Mouse (Mus musculus): ENCODE measurements around the gene Miip. TPM values are rescaled to one million over a fixed set of nuclear protein-coding genes. Genes with fewer than 3 reads are reported as not detected.
"Not testable (repeated sequence)": the region's sequence is repeated elsewhere in the genome, so short reads cannot be mapped to it uniquely, and the experiment has no call there.

Miip gene
- polyA plus RNA-seq, 1 experiment from 2014 or later: 69.3 TPM

GRCm38 (mm10) chr4:147866056-147866455 lies 2.6 kb downstream of the Miip start:
- H3K27ac ChIP-seq: no peak overlapping the region
- H3K36me3 ChIP-seq: peaks cover 64% of the 10 kb centered on the region
- WGBS: 96% methylated on average over 9 of the region's 9 CpGs

GRCm38 (mm10) chr4:147865651-147866050 lies 3.0 kb downstream of the Miip start:
- Histone ChIP-seq H3K4me3 (no peak overlapping the region), H3K36me3 (peaks cover 64% of the 10 kb centered on the region), H3K9me3 (no peaks in the 10 kb centered on the region), H3K27ac (no peak overlapping the region), H3K4me1 (replicated peaks) (peaks cover 28% of the 10 kb centered on the region), H3K27me3 (ENCODE audit: insufficient read depth, poor library complexity, severe bottlenecking) (no peaks in the 10 kb centered on the region)
- WGBS: 96% methylated on average over 6 of the region's 6 CpGs
- DNase-seq (ENCODE audit: low spot score): no peak

More at GRCm38 (mm10) chr4:147866056-147866455, 2.6 kb downstream of the Miip start:
- H3K4me3 ChIP-seq: no peak overlapping the region
- no peaks in the 10 kb centered on the region for H3K27me3 ChIP-seq (ENCODE audit: insufficient read depth, poor library complexity, severe bottlenecking)
- H3K9me3 ChIP-seq: 0 out of 2 replicates have a peak, but pooled peaks cover 1% of the 10 kb centered on the region
- DNase-seq (ENCODE audit: low spot score): no peak
- peaks cover 28% of the 10 kb centered on the region for H3K4me1 ChIP-seq (replicated peaks)

GRCm38 (mm10) chr4:147862051-147862450 lies 6.6 kb downstream of the Miip start:
- WGBS: 89% methylated on average over 3 of the region's 3 CpGs
- Histone ChIP-seq H3K27ac (no peak overlapping the region), H3K4me1 (replicated peaks) (peaks cover 5% of the 10 kb centered on the region), H3K36me3 (peaks cover 68% of the 10 kb centered on the region), H3K4me3 (no peak overlapping the region), H3K27me3 (ENCODE audit: insufficient read depth, poor library complexity, severe bottlenecking) (no peaks in the 10 kb centered on the region), H3K9me3 (no peaks in the 10 kb centered on the region)
- DNase-seq (ENCODE audit: low spot score): no peak

GRCm38 (mm10) chr4:147850776-147851175 lies 17.8 kb downstream of the Miip start:
- no peak overlapping the region for H3K27ac ChIP-seq
- H3K27me3 ChIP-seq (ENCODE audit: insufficient read depth, poor library complexity, severe bottlenecking): no peaks in the 10 kb centered on the region
- DNase-seq (ENCODE audit: low spot score): no peak
- peaks cover 13% of the 10 kb centered on the region for H3K4me1 ChIP-seq (replicated peaks)
- no peak overlapping the region for H3K4me3 ChIP-seq
- WGBS: 79% methylated on average over 2 of the region's 2 CpGs
- peaks cover 3% of the 10 kb centered on the region; the same call in 1 of the 2 replicates for H3K36me3 ChIP-seq
- no peaks in the 10 kb centered on the region for H3K9me3 ChIP-seq

- Histone ChIP-seq H3K4me3 (peak overlapping the region; percentile 85), H3K27ac (peak overlapping the region; percentile 87), H3K4me1 (replicated peaks) (peaks cover 13% of the 10 kb centered on the region), H3K9me3 (peaks cover 6% of the 10 kb centered on the region; the same call in 1 of the 2 replicates), H3K36me3 (peaks cover 23% of the 10 kb centered on the region), H3K27me3 (ENCODE audit: insufficient read depth, poor library complexity, severe bottlenecking) (no peaks in the 10 kb centered on the region)
- 11% methylated on average over 4 of the region's 4 CpGs for WGBS
- no peak for DNase-seq (ENCODE audit: low spot score)
Measured at GRCm38 (mm10) chr4:147848584-147848991, 20.0 kb downstream of the Miip start.

- WGBS: 3% methylated on average over 23 of the region's 23 CpGs
- Histone ChIP-seq H3K4me1 (replicated peaks) (peaks cover 13% of the 10 kb centered on the region), H3K27ac (peak within 1 kb of the TSS; percentile 87)
Measured at GRCm38 (mm10) chr4:147847614-147848583, 20.7 kb downstream of the Miip start, which contains the start of gene Zfp933. Zfp933 (minus strand) TSS chr4:147848366.

GRCm38 (mm10) chr4:147842871-147843270 lies 25.7 kb downstream of the Miip start:
- no peak overlapping the region for H3K27ac ChIP-seq
- peaks cover 61% of the 10 kb centered on the region for H3K36me3 ChIP-seq

More at GRCm38 (mm10) chr4:147847614-147848583, 20.7 kb downstream of the Miip start, which contains the start of gene Zfp933:
- Histone ChIP-seq H3K36me3 (peaks cover 30% of the 10 kb centered on the region), H3K9me3 (peaks cover 13% of the 10 kb centered on the region), H3K4me3 (peak within 1 kb of the TSS; percentile 85), H3K27me3 (ENCODE audit: insufficient read depth, poor library complexity, severe bottlenecking) (no peaks in the 10 kb centered on the region)
- DNase-seq (ENCODE audit: low spot score): peak; percentile 69

GRCm38 (mm10) chr4:147839282-147839681 lies 29.3 kb downstream of the Miip start:
- 99% methylated on average over 23 of the region's 26 CpGs for WGBS
- not testable (repeated sequence) for H3K27ac ChIP-seq; DNase-seq (ENCODE audit: low spot score); H3K4me3 ChIP-seq; H3K4me1 ChIP-seq (replicated peaks); H3K27me3 ChIP-seq (ENCODE audit: insufficient read depth, poor library complexity, severe bottlenecking)
- Histone ChIP-seq H3K36me3 (peaks cover 44% of the 10 kb centered on the region), H3K9me3 (peaks cover 38% of the 10 kb centered on the region)

More at GRCm38 (mm10) chr4:147842871-147843270, 25.7 kb downstream of the Miip start:
- peaks cover 6% of the 10 kb centered on the region for H3K4me1 ChIP-seq (replicated peaks)
- H3K27me3 ChIP-seq (ENCODE audit: insufficient read depth, poor library complexity, severe bottlenecking): no peaks in the 10 kb centered on the region
- DNase-seq (ENCODE audit: low spot score): no peak
- H3K9me3 ChIP-seq: peaks cover 39% of the 10 kb centered on the region
- no peak overlapping the region for H3K4me3 ChIP-seq
- 88% methylated on average over 3 of the region's 3 CpGs for WGBS

GRCm38 (mm10) chr4:147824389-147824788 lies 44.2 kb downstream of the Miip start:
- Histone ChIP-seq H3K9me3 (peaks cover 95% of the 10 kb centered on the region), H3K27me3 (ENCODE audit: insufficient read depth, poor library complexity, severe bottlenecking) (no peaks in the 10 kb centered on the region), H3K4me1 (replicated peaks) (no peaks in the 10 kb centered on the region), H3K4me3 (no peak overlapping the region), H3K27ac (no peak overlapping the region), H3K36me3 (peaks cover 77% of the 10 kb centered on the region)
- no peak for DNase-seq (ENCODE audit: low spot score)
- WGBS: 92% methylated on average over 4 of the region's 4 CpGs

- Histone ChIP-seq H3K36me3 (peaks cover 47% of the 10 kb centered on the region), H3K9me3 (peaks cover 80% of the 10 kb centered on the region)
- H3K4me3 ChIP-seq; H3K4me1 ChIP-seq (replicated peaks); H3K27me3 ChIP-seq (ENCODE audit: insufficient read depth, poor library complexity, severe bottlenecking); H3K27ac ChIP-seq; DNase-seq (ENCODE audit: low spot score): not testable (repeated sequence)
- 88% methylated on average over 3 of the region's 3 CpGs for WGBS
Measured at GRCm38 (mm10) chr4:147821414-147821813, 47.2 kb downstream of the Miip start.

- not testable (repeated sequence) for H3K27me3 ChIP-seq (ENCODE audit: insufficient read depth, poor library complexity, severe bottlenecking); H3K4me3 ChIP-seq; DNase-seq (ENCODE audit: low spot score); H3K4me1 ChIP-seq (replicated peaks); H3K27ac ChIP-seq
- peaks cover 70% of the 10 kb centered on the region for H3K9me3 ChIP-seq
- WGBS: 84% methylated on average over 7 of the region's 7 CpGs
- peaks cover 29% of the 10 kb centered on the region for H3K36me3 ChIP-seq
Measured at GRCm38 (mm10) chr4:147819659-147820058, 49.0 kb downstream of the Miip start.

- Histone ChIP-seq H3K4me3 (no peak overlapping the region), H3K9me3 (peaks cover 25% of the 10 kb centered on the region; the same call in 1 of the 2 replicates), H3K36me3 (no peaks in the 10 kb centered on the region), H3K4me1 (replicated peaks) (no peaks in the 10 kb centered on the region), H3K27me3 (ENCODE audit: insufficient read depth, poor library complexity, severe bottlenecking) (no peaks in the 10 kb centered on the region), H3K27ac (no peak overlapping the region)
- WGBS: 83% methylated on average over 2 of the region's 2 CpGs
- no peak for DNase-seq (ENCODE audit: low spot score)
Measured at GRCm38 (mm10) chr4:147814592-147815167, 53.9 kb downstream of the Miip start.

Measured in hindbrain, embryonic 10.5 days (tissue).